Mouse (Mus musculus): ENCODE results near the gene Copb1. TPM values are rescaled to one million over a fixed set of nuclear protein-coding genes. Genes with fewer than 3 reads are reported as not detected.

Copb1 gene
- polyA plus RNA-seq, 1 experiment from 2014 or later = 160 TPM

GRCm38 (mm10) chr7:114291461-114292335, 37.2 kb upstream of the Copb1 start:
- H3K9me3 ChIP-seq (replicated peaks; ENCODE audit: control insufficient read depth, low read length) = no peaks in the 10 kb centered on the region
- no peaks in the 10 kb centered on the region for H3K27me3 ChIP-seq (ENCODE audit: control insufficient read depth, insufficient read depth, low read length)
- no peak overlapping the region for H3K4me2 ChIP-seq (ENCODE audit: low read depth, low read length)
- no peaks in the 10 kb centered on the region for H3K36me3 ChIP-seq (replicated peaks; ENCODE audit: control insufficient read depth, insufficient read depth, low read depth, low read length)
- DNase-seq (ENCODE audit: low spot score) = no peak
- H3K4me3 ChIP-seq (ENCODE audit: low read depth, low read length) = no peak overlapping the region
- no peaks in the 10 kb centered on the region for H3K4me1 ChIP-seq (ENCODE audit: control insufficient read depth, insufficient read depth, low read length)
- no peak for ATAC-seq (replicated peaks; ENCODE audit: insufficient number of reproducible peaks, low FRiP score, low TSS enrichment, low read depth)
- no peak overlapping the region for H3K9ac ChIP-seq (replicated peaks; ENCODE audit: low read length)
- 35% methylated on average over 15 of the region's 15 CpGs for WGBS
- H3K27ac ChIP-seq (replicated peaks; ENCODE audit: low read depth, low read length) = no peak overlapping the region

- DNase-seq (ENCODE audit: low spot score) (no peak), ATAC-seq (replicated peaks; ENCODE audit: insufficient number of reproducible peaks, low FRiP score, low TSS enrichment, low read depth) (no peak)
- H3K27me3 ChIP-seq (ENCODE audit: control insufficient read depth, insufficient read depth, low read length) = no peaks in the 10 kb centered on the region
- no peak overlapping the region for H3K4me3 ChIP-seq (ENCODE audit: low read depth, low read length)
- no peak overlapping the region for H3K9ac ChIP-seq (replicated peaks; ENCODE audit: low read length)
- H3K4me2 ChIP-seq (ENCODE audit: low read depth, low read length) = no peak overlapping the region
- no peak overlapping the region for H3K27ac ChIP-seq (replicated peaks; ENCODE audit: low read depth, low read length)
- no peaks in the 10 kb centered on the region for H3K9me3 ChIP-seq (replicated peaks; ENCODE audit: control insufficient read depth, low read length)
- WGBS = 47% methylated on average over 5 of the region's 5 CpGs
- no peaks in the 10 kb centered on the region for H3K36me3 ChIP-seq (replicated peaks; ENCODE audit: control insufficient read depth, insufficient read depth, low read depth, low read length)
- no peaks in the 10 kb centered on the region for H3K4me1 ChIP-seq (ENCODE audit: control insufficient read depth, insufficient read depth, low read length)
These were observed 35.6 kb upstream of the Copb1 start for GRCm38 (mm10) chr7:114290078-114290506.

GRCm38 (mm10) chr7:114284296-114284910, 29.9 kb upstream of the Copb1 start:
- Histone ChIP-seq H3K27me3 (ENCODE audit: control insufficient read depth, insufficient read depth, low read length) (no peaks in the 10 kb centered on the region), H3K9me3 (replicated peaks; ENCODE audit: control insufficient read depth, low read length) (no peaks in the 10 kb centered on the region), H3K4me3 (ENCODE audit: low read depth, low read length) (no peak overlapping the region), H3K4me2 (ENCODE audit: low read depth, low read length) (no peak overlapping the region), H3K36me3 (replicated peaks; ENCODE audit: control insufficient read depth, insufficient read depth, low read depth, low read length) (no peaks in the 10 kb centered on the region), H3K4me1 (ENCODE audit: control insufficient read depth, insufficient read depth, low read length) (no peaks in the 10 kb centered on the region), H3K27ac (replicated peaks; ENCODE audit: low read depth, low read length) (no peak overlapping the region), H3K9ac (replicated peaks; ENCODE audit: low read length) (no peak overlapping the region)
- no peak for ATAC-seq (replicated peaks; ENCODE audit: insufficient number of reproducible peaks, low FRiP score, low TSS enrichment, low read depth)
- 91% methylated on average over 14 of the region's 14 CpGs for WGBS
- DNase-seq (ENCODE audit: low spot score) = no peak

- 80% methylated on average over 9 of the region's 9 CpGs for WGBS
- H3K4me1 ChIP-seq (ENCODE audit: control insufficient read depth, insufficient read depth, low read length) = no peaks in the 10 kb centered on the region
- DNase-seq (ENCODE audit: low spot score) = no peak
- H3K27ac ChIP-seq (replicated peaks; ENCODE audit: low read depth, low read length) = no peak overlapping the region
- no peak for ATAC-seq (replicated peaks; ENCODE audit: insufficient number of reproducible peaks, low FRiP score, low TSS enrichment, low read depth)
- no peaks in the 10 kb centered on the region for H3K27me3 ChIP-seq (ENCODE audit: control insufficient read depth, insufficient read depth, low read length)
- no peak overlapping the region for H3K4me3 ChIP-seq (ENCODE audit: low read depth, low read length)
- H3K36me3 ChIP-seq (replicated peaks; ENCODE audit: control insufficient read depth, insufficient read depth, low read depth, low read length) = no peaks in the 10 kb centered on the region
- H3K4me2 ChIP-seq (ENCODE audit: low read depth, low read length) = no peak overlapping the region
- no peaks in the 10 kb centered on the region for H3K9me3 ChIP-seq (replicated peaks; ENCODE audit: control insufficient read depth, low read length)
- H3K9ac ChIP-seq (replicated peaks; ENCODE audit: low read length) = no peak overlapping the region
These were observed 28.5 kb upstream of the Copb1 start for GRCm38 (mm10) chr7:114283006-114283405.

GRCm38 (mm10) chr7:114281671-114282070, 27.2 kb upstream of the Copb1 start:
- no peaks in the 10 kb centered on the region for H3K9me3 ChIP-seq (replicated peaks; ENCODE audit: control insufficient read depth, low read length)
- DNase-seq (ENCODE audit: low spot score) (peak; percentile 67), ATAC-seq (replicated peaks; ENCODE audit: insufficient number of reproducible peaks, low FRiP score, low TSS enrichment, low read depth) (no peak)
- no peak overlapping the region for H3K9ac ChIP-seq (replicated peaks; ENCODE audit: low read length)
- 49% methylated on average over 3 of the region's 3 CpGs for WGBS
- no peak overlapping the region for H3K4me2 ChIP-seq (ENCODE audit: low read depth, low read length)
- H3K27me3 ChIP-seq (ENCODE audit: control insufficient read depth, insufficient read depth, low read length) = no peaks in the 10 kb centered on the region
- H3K4me1 ChIP-seq (ENCODE audit: control insufficient read depth, insufficient read depth, low read length) = no peaks in the 10 kb centered on the region
- H3K27ac ChIP-seq (replicated peaks; ENCODE audit: low read depth, low read length) = no peak overlapping the region
- H3K4me3 ChIP-seq (ENCODE audit: low read depth, low read length) = no peak overlapping the region
- H3K36me3 ChIP-seq (replicated peaks; ENCODE audit: control insufficient read depth, insufficient read depth, low read depth, low read length) = no peaks in the 10 kb centered on the region

- Histone ChIP-seq H3K27me3 (ENCODE audit: control insufficient read depth, insufficient read depth, low read length) (no peaks in the 10 kb centered on the region), H3K4me2 (ENCODE audit: low read depth, low read length) (peak within 1 kb of the TSS; percentile 54), H3K9ac (replicated peaks; ENCODE audit: low read length) (peak within 1 kb of the TSS; percentile 89), H3K4me1 (ENCODE audit: control insufficient read depth, insufficient read depth, low read length) (no peaks in the 10 kb centered on the region), H3K9me3 (replicated peaks; ENCODE audit: control insufficient read depth, low read length) (no peaks in the 10 kb centered on the region), H3K36me3 (replicated peaks; ENCODE audit: control insufficient read depth, insufficient read depth, low read depth, low read length) (peaks cover 5% of the 10 kb centered on the region; the same call in 1 of the 2 replicates), H3K27ac (replicated peaks; ENCODE audit: low read depth, low read length) (0 out of 2 replicates have a peak within 1 kb of the TSS, but pooled peaks have one; percentile 17), H3K4me3 (ENCODE audit: low read depth, low read length) (peak within 1 kb of the TSS; percentile 89)
- DNase-seq (ENCODE audit: low spot score) (peak; percentile 99), ATAC-seq (replicated peaks; ENCODE audit: insufficient number of reproducible peaks, low FRiP score, low TSS enrichment, low read depth) (peak; percentile 78)
- under 1% methylated on average over 39 of the region's 39 CpGs for WGBS
These were observed 21.7 kb upstream of the Copb1 start, which contains the start of gene Psma1 for GRCm38 (mm10) chr7:114276005-114276752. Gene Psma1 (minus strand): TSS chr7:114276118.

- Histone ChIP-seq H3K4me3 (ENCODE audit: low read depth, low read length) (peak overlapping the region; percentile 89), H3K27me3 (ENCODE audit: control insufficient read depth, insufficient read depth, low read length) (no peaks in the 10 kb centered on the region), H3K9me3 (replicated peaks; ENCODE audit: control insufficient read depth, low read length) (no peaks in the 10 kb centered on the region), H3K4me1 (ENCODE audit: control insufficient read depth, insufficient read depth, low read length) (no peaks in the 10 kb centered on the region), H3K9ac (replicated peaks; ENCODE audit: low read length) (peak overlapping the region; percentile 89), H3K4me2 (ENCODE audit: low read depth, low read length) (peak overlapping the region; percentile 54), H3K27ac (replicated peaks; ENCODE audit: low read depth, low read length) (no peak overlapping the region), H3K36me3 (replicated peaks; ENCODE audit: control insufficient read depth, insufficient read depth, low read depth, low read length) (peaks cover 5% of the 10 kb centered on the region; the same call in 1 of the 2 replicates)
- WGBS = 1% methylated on average over 24 of the region's 24 CpGs
- ATAC-seq (replicated peaks; ENCODE audit: insufficient number of reproducible peaks, low FRiP score, low TSS enrichment, low read depth) (peak; percentile 92; the same call in 1 of the 2 replicates), DNase-seq (ENCODE audit: low spot score) (no peak)
These were observed 21.0 kb upstream of the Copb1 start for GRCm38 (mm10) chr7:114275372-114276004.

Measured in embryonic facial prominence, embryonic 11.5 days (tissue).